8 mouse cellular contexts compared by ENCODE assay signal in genomic region chrX:60892098-60892800, GRCm38 (mm10). TPM values are rescaled to one million over a fixed set of nuclear protein-coding genes. Genes with fewer than 3 reads are reported as not detected.
DNase-seq lines count a peak whose midpoint lies in the region; ATAC-seq and TF ChIP-seq lines count a peak whose summit lies in the region.

No protein-coding gene starts in this region.

- no peaks in the 10 kb centered on the region for H3K4me1 ChIP-seq in heart, embryonic 13.5 days
- H3K4me1 ChIP-seq in ES-E14 (ENCODE audit: control insufficient read depth in 2 of 2, insufficient read depth in 2 of 2, low read length in 2 of 2, poor library complexity in 1 of 2), result peaks cover 0 to 3% of the 10 kb centered on the region in 2 experiments; a peak in 1 of 4 replicates
- no peaks in the 10 kb centered on the region for H3K4me1 ChIP-seq in hindbrain, embryonic 11.5 days (replicated peaks; ENCODE audit: control insufficient read depth, insufficient read depth, low read length)
- no peaks in the 10 kb centered on the region for H3K4me1 ChIP-seq in liver, embryonic 15.5 days (replicated peaks)

- no peaks in the 10 kb centered on the region for H3K9me3 ChIP-seq in heart, embryonic 13.5 days
- H3K9me3 ChIP-seq in ES-E14 (ENCODE audit: control insufficient read depth, insufficient read depth, low read depth, low read length), result no peaks in the 10 kb centered on the region
- H3K9me3 ChIP-seq in hindbrain, embryonic 11.5 days (ENCODE audit: control insufficient read depth, low read length), result no peaks in the 10 kb centered on the region
- H3K9me3 ChIP-seq in liver, embryonic 15.5 days (replicated peaks), result no peaks in the 10 kb centered on the region

- 9% methylated on average over 32 of the region's 102 CpGs for WGBS in heart, embryonic 13.5 days
- 22% methylated on average over 22 of the region's 102 CpGs for WGBS in hindbrain, embryonic 11.5 days
- 12% methylated on average over 61 of the region's 102 CpGs for WGBS in liver, embryonic 15.5 days (ENCODE audit: insufficient replicate concordance)

- no peak for DNase-seq in heart, postnatal 4 days
- no peak for DNase-seq in ES-E14 (ENCODE audit: low read depth, low spot score)
- peak; percentile 29 for DNase-seq in cerebellum, postnatal 14 days
- DNase-seq in hindbrain, embryonic 11.5 days (ENCODE audit: low spot score), result peak; percentile 54
- DNase-seq in testis, postnatal 10 days (ENCODE audit: low spot score), result peak; percentile 46
- DNase-seq in urinary bladder, adult 18-20 months (ENCODE audit: low spot score in 2 of 2), result no peak

- peak overlapping the region; percentile 58 for H3K4me3 ChIP-seq in heart, embryonic 13.5 days
- H3K4me3 ChIP-seq in ES-E14 (ENCODE audit: insufficient read depth in 1 of 2, low read depth in 1 of 2, low read length in 2 of 2, poor library complexity in 1 of 2, severe bottlenecking in 1 of 2), result peak overlapping the region; percentile 70 to 74; a peak in 3 of 4 replicates
- peak overlapping the region; percentile 54 for H3K4me3 ChIP-seq in hindbrain, embryonic 11.5 days (ENCODE audit: low read depth, low read length)
- peak overlapping the region; percentile 32 for H3K4me3 ChIP-seq in liver, embryonic 15.5 days (replicated peaks)

- H3K4me2 ChIP-seq in heart, embryonic 13.5 days, result peak overlapping the region; percentile 72
- H3K4me2 ChIP-seq in hindbrain, embryonic 11.5 days (replicated peaks; ENCODE audit: low read depth, low read length), result peak overlapping the region; percentile 58
- H3K4me2 ChIP-seq in liver, embryonic 15.5 days, result peak overlapping the region; percentile 53

- H3K9ac ChIP-seq in heart, embryonic 13.5 days, result peak overlapping the region; percentile 71
- peak overlapping the region; percentile 35; the same call in 1 of the 2 replicates for H3K9ac ChIP-seq in ES-E14 (ENCODE audit: insufficient read depth, low read depth, low read length, poor library complexity, severe bottlenecking)
- H3K9ac ChIP-seq in hindbrain, embryonic 11.5 days (ENCODE audit: low read depth, low read length), result peak overlapping the region; percentile 65
- no peak overlapping the region for H3K9ac ChIP-seq in liver, embryonic 15.5 days

- H3K36me3 ChIP-seq in heart, embryonic 13.5 days, result no peaks in the 10 kb centered on the region
- no peaks in the 10 kb centered on the region for H3K36me3 ChIP-seq in ES-E14 (ENCODE audit: control insufficient read depth, insufficient read depth, low read length, poor library complexity, severe bottlenecking)
- H3K36me3 ChIP-seq in hindbrain, embryonic 11.5 days (ENCODE audit: control insufficient read depth, insufficient read depth, low read length), result no peaks in the 10 kb centered on the region
- no peaks in the 10 kb centered on the region for H3K36me3 ChIP-seq in liver, embryonic 15.5 days (replicated peaks)

- ATAC-seq in heart, embryonic 13.5 days (ENCODE audit: extremely low read depth, insufficient number of reproducible peaks, low FRiP score, low TSS enrichment), result no peak
- peak; percentile 17; the same call in 1 of the 2 replicates for ATAC-seq in hindbrain, embryonic 11.5 days (ENCODE audit: low FRiP score)
- ATAC-seq in liver, embryonic 15.5 days (ENCODE audit: insufficient read depth), result no peak

- H3K27me3 ChIP-seq in heart, embryonic 13.5 days (replicated peaks), result peaks cover 91% of the 10 kb centered on the region
- 0 out of 2 replicates have a peak, but pooled peaks cover 5% of the 10 kb centered on the region for H3K27me3 ChIP-seq in hindbrain, embryonic 11.5 days (ENCODE audit: control insufficient read depth, insufficient read depth, low read length)
- H3K27me3 ChIP-seq in liver, embryonic 15.5 days, result peaks cover 96% of the 10 kb centered on the region

- H3K27ac ChIP-seq in heart, embryonic 13.5 days (replicated peaks), result no peak overlapping the region
- no peak overlapping the region for H3K27ac ChIP-seq in ES-E14 (ENCODE audit: insufficient read depth, low read depth, low read length, poor library complexity, severe bottlenecking)
- peak overlapping the region; percentile 75 for H3K27ac ChIP-seq in hindbrain, embryonic 11.5 days (ENCODE audit: low read depth, low read length)
- no peak overlapping the region for H3K27ac ChIP-seq in liver, embryonic 15.5 days (replicated peaks)

- in situ Hi-C loops in ES-E14 (cut with MboI; ENCODE audit: low sequenced_read_pairs in 2 of 2, unreplicated experiment in 2 of 2), result loop anchor here in 1 of 2 experiments (10.0 kb wide), 1 partner anchor 387 kb away; no protein-coding TSS in a partner anchor

TF ChIP-seq in ES-E14, 5 proteins besides CTCF, POLR2A, EP300 and RAD21:
- TF ChIP-seq ZC3H11A (IDR thresholded peaks at IDR 0.05; ENCODE audit: borderline replicate concordance, low read depth, low read length) (no peak), HCFC1 (IDR thresholded peaks at IDR 0.05; ENCODE audit: borderline replicate concordance, insufficient read depth, low read length) (no peak), ZNF384 (IDR thresholded peaks at IDR 0.05; ENCODE audit: low read depth, low read length) (no peak), CHD2 (IDR thresholded peaks at IDR 0.05; ENCODE audit: low read depth, low read length) (no peak), MAFK (IDR thresholded peaks at IDR 0.05; ENCODE audit: insufficient read depth, low read depth, low read length) (no peak)

RNA-seq across cellular contexts. Expression of gene Sox3, which starts 1.0 kb away (rescaled TPM):
- 0.29 and 0.56 TPM in 2 replicates for polyA plus RNA-seq in heart, embryonic 13.5 days (2015; fragmentation: Nextera tagmentation; extraction: Ambion mirVana)
- not detected for total RNA-seq in heart, postnatal 4 days (2021)
- 1.2 and 2.1 TPM in 2 replicates for total RNA-seq in ES-E14 (2012; rRNA removed)
- polyA plus RNA-seq in hindbrain, embryonic 11.5 days (2014; fragmentation: Nextera tagmentation; extraction: Ambion mirVana), result 4.9 and 6.0 TPM in 2 replicates
- polyA plus RNA-seq in liver, embryonic 15.5 days (2015; fragmentation: Nextera tagmentation; extraction: Ambion mirVana), result not detected in 2 replicates

Comparison
In these comparisons a context has a peak if more than half of its experiments do, and no peak if none do; other contexts are left out.
1. DNase-seq: peak in cerebellum, postnatal 14 days (2 of 2), hindbrain, embryonic 11.5 days (single experiment) and testis, postnatal 10 days (single experiment); none in heart, postnatal 4 days (single experiment), ES-E14 (single experiment) and urinary bladder, adult 18-20 months (0 of 2).
2. Peak in every context shown above with its lines, with median percentiles within 50 percentile points of each other: H3K4me2 ChIP-seq and H3K4me3 ChIP-seq.